Mouse (Mus musculus) limb, embryonic 15.5 days (tissue): Measurements from ENCODE around the gene Dab2. TPM values are rescaled to one million over a fixed set of nuclear protein-coding genes. Genes with fewer than 3 reads are reported as not detected.

Source experiments
- ATAC-seq: fragments of 200-750 bp; cut with Nextera tagmentation; 2 replicates; pipeline ENCODE4 v1.8.0; 2017; ENCODE audit warnings: low read depth, moderate TSS enrichment; ENCODE audit not compliant: insufficient number of reproducible peaks, low FRiP score, low TSS enrichment
- H3K27ac ChIP-seq: fragments of 300-500 bp; sonication (generic); 2 replicates; pipeline ENCODE4 v1.5.1; 2015; ENCODE audit warnings: moderate library complexity, mild to moderate bottlenecking, inconsistent platforms
- H3K27me3 ChIP-seq: fragments of 300-500 bp; sonication (generic); 2 replicates; pipeline ENCODE4 v1.6.1; 2015; ENCODE audit warnings: inconsistent platforms
- H3K36me3 ChIP-seq: fragments of 300-500 bp; sonication (generic); 2 replicates; pipeline ENCODE4 v1.6.1; 2015; ENCODE audit warnings: inconsistent platforms
- H3K4me1 ChIP-seq: fragments of 300-500 bp; sonication (generic); 2 replicates; pipeline ENCODE4 v1.6.1; 2015; ENCODE audit warnings: inconsistent platforms
- H3K4me2 ChIP-seq: fragments of 300-500 bp; sonication (generic); 2 replicates; pipeline ENCODE4 v1.6.1; 2015; ENCODE audit warnings: mild to moderate bottlenecking, inconsistent platforms
- H3K4me3 ChIP-seq: fragments of 300-500 bp; sonication (generic); 2 replicates; pipeline ENCODE4 v1.5.1; 2015; ENCODE audit warnings: mild to moderate bottlenecking, inconsistent platforms
- H3K9ac ChIP-seq: fragments of 300-500 bp; sonication (generic); 2 replicates; pipeline ENCODE4 v1.6.1; 2015; ENCODE audit warnings: inconsistent platforms
- H3K9me3 ChIP-seq: fragments of 300-500 bp; sonication (generic); 2 replicates; pipeline ENCODE4 v1.6.1; 2016; ENCODE audit warnings: inconsistent platforms
- WGBS: fragments of 180-500 bp; shearing (Covaris S2); methylation state at CpG from one replicate; pipeline ENCODE4 v1.1.7; 2015; 5-methylcytosine and 5-hydroxymethylcytosine counted together
- polyA plus RNA-seq: library from polyadenylated mRNA; unstranded; fragments of >200 nt; fragmentation: Nextera tagmentation; extraction: Ambion mirVana; gene quantifications from 2 replicates; pipeline ENCODE4 v1.2.1, GENCODE M21; 2015

The Dab2 gene
- polyA plus RNA-seq, 1 experiment from 2014 or later, result 87.2 TPM

GRCm38 (mm10) chr15:6400115-6400514, 100.5 kb downstream of the Dab2 start:
- Histone ChIP-seq H3K4me2 (no peak overlapping the region), H3K9ac (no peak overlapping the region), H3K4me1 (0 out of 2 replicates have a peak, but pooled peaks cover 5% of the 10 kb centered on the region), H3K4me3 (no peak overlapping the region), H3K27me3 (no peaks in the 10 kb centered on the region), H3K27ac (no peak overlapping the region), H3K36me3 (peaks cover 14% of the 10 kb centered on the region; the same call in 1 of the 2 replicates), H3K9me3 (no peaks in the 10 kb centered on the region)
- no peak for ATAC-seq
- 71% methylated on average over 8 of the region's 8 CpGs for WGBS

DNA sequence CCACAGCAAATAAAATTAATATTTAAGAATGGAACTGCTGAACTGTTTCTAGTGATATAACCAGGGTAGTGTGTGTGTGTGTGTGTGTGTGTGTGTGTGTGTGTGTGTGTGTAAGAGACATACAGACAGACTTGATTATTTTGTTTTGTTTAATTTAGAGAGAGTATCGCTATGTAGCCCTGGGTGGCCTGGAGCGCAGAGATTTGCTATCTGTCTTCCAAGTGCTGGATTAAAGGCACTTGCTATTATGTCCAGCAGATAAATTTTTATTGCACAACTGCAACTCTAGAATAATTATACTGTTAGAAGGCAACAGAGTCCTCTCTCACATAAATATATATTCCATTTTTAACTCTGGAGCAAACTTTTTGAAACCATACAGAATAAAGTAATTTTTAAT, 102.8 kb downstream of the Dab2 start:
- H3K9me3 ChIP-seq, result no peaks in the 10 kb centered on the region
- no peak overlapping the region for H3K4me3 ChIP-seq
- WGBS, result 72% methylated on average over 2 of the region's 2 CpGs

GRCm38 (mm10) chr15:6404172-6404571, 104.6 kb downstream of the Dab2 start:
- Histone ChIP-seq H3K4me1 (0 out of 2 replicates have a peak, but pooled peaks cover 5% of the 10 kb centered on the region), H3K4me2 (no peak overlapping the region), H3K9me3 (no peaks in the 10 kb centered on the region), H3K4me3 (no peak overlapping the region), H3K27me3 (no peaks in the 10 kb centered on the region), H3K27ac (no peak overlapping the region), H3K36me3 (peaks cover 9% of the 10 kb centered on the region; the same call in 1 of the 2 replicates), H3K9ac (no peak overlapping the region)
- ATAC-seq, result no peak
- 61% methylated on average over 5 of the region's 5 CpGs for WGBS

More for the DNA sequence above, 102.8 kb downstream of the Dab2 start:
- ATAC-seq, result no peak
- Histone ChIP-seq H3K27ac (no peak overlapping the region), H3K4me2 (no peak overlapping the region), H3K36me3 (peaks cover 6% of the 10 kb centered on the region; the same call in 1 of the 2 replicates), H3K4me1 (0 out of 2 replicates have a peak, but pooled peaks cover 5% of the 10 kb centered on the region), H3K9ac (no peak overlapping the region), H3K27me3 (no peaks in the 10 kb centered on the region)

DNA sequence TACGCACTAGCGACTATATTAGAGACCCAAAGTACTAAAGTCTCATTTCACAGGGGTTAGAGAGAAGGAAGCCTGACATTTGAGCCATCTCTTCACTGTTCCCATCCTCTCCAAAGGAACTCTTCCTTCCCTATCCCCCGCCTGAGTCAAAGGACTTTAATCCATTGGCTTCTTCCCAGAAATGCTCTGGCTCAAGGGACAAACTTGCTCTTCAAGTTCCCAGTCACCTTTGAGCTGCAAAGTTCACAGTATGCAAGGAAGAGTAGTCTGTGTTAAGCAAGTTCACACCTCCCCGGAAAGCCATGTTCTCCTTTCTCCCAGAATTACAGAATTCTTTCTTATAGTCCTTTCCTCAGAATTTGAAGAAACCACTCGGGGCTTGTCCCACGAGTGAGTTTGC, 107.2 kb downstream of the Dab2 start:
- Histone ChIP-seq H3K27ac (no peak overlapping the region), H3K27me3 (no peaks in the 10 kb centered on the region), H3K9me3 (no peaks in the 10 kb centered on the region), H3K4me2 (no peak overlapping the region), H3K4me3 (no peak overlapping the region), H3K9ac (no peak overlapping the region), H3K36me3 (peaks cover 9% of the 10 kb centered on the region; the same call in 1 of the 2 replicates), H3K4me1 (0 out of 2 replicates have a peak, but pooled peaks cover 5% of the 10 kb centered on the region)
- WGBS, result 85% methylated on average over 6 of the region's 6 CpGs
- no peak for ATAC-seq

DNA sequence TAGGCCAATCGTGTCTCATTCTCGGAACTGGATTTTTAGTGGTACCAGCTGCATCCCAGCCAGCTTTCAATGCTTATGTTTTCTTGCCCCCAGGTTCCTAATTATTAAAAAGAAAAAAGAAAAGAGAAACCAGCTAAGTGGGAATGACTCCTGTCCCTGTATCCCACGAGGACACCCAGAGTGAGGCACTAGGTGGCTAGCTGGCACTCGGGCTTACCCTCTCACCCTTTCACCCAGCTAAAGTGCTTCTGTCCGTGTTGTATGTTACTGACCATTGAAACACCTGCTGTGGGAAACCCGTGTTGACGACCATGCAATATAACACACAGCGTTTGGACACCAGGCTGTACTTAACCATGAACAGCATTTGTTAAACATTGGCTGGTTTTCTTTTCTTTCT, 109.4 kb downstream of the Dab2 start:
- H3K9ac ChIP-seq, result no peak overlapping the region

GRCm38 (mm10) chr15:6410161-6410560, 110.6 kb downstream of the Dab2 start:
- Histone ChIP-seq H3K27me3 (no peaks in the 10 kb centered on the region), H3K4me3 (no peak overlapping the region), H3K4me2 (no peak overlapping the region), H3K27ac (no peak overlapping the region), H3K9me3 (no peaks in the 10 kb centered on the region), H3K9ac (no peak overlapping the region), H3K36me3 (peaks cover 21% of the 10 kb centered on the region; the same call in 1 of the 2 replicates), H3K4me1 (no peaks in the 10 kb centered on the region)
- no peak for ATAC-seq
- WGBS, result 88% methylated on average over 3 of the region's 3 CpGs

More for the DNA sequence above, 109.4 kb downstream of the Dab2 start:
- no peak overlapping the region for H3K27ac ChIP-seq
- ATAC-seq, result no peak
- peaks cover 12% of the 10 kb centered on the region; the same call in 1 of the 2 replicates for H3K36me3 ChIP-seq
- H3K9me3 ChIP-seq, result no peaks in the 10 kb centered on the region
- 0 out of 2 replicates have a peak, but pooled peaks cover 3% of the 10 kb centered on the region for H3K4me1 ChIP-seq
- no peaks in the 10 kb centered on the region for H3K27me3 ChIP-seq
- no peak overlapping the region for H3K4me2 ChIP-seq
- H3K4me3 ChIP-seq, result no peak overlapping the region
- WGBS, result 71% methylated on average over 8 of the region's 8 CpGs

GRCm38 (mm10) chr15:6411334-6411733, 111.7 kb downstream of the Dab2 start:
- WGBS, result 78% methylated on average over 6 of the region's 6 CpGs
- no peak overlapping the region for H3K4me3 ChIP-seq
- H3K9me3 ChIP-seq, result no peaks in the 10 kb centered on the region
- H3K36me3 ChIP-seq, result peaks cover 26% of the 10 kb centered on the region
- H3K27me3 ChIP-seq, result no peaks in the 10 kb centered on the region
- no peaks in the 10 kb centered on the region for H3K4me1 ChIP-seq
- H3K4me2 ChIP-seq, result no peak overlapping the region
- ATAC-seq, result no peak
- H3K9ac ChIP-seq, result no peak overlapping the region
- no peak overlapping the region for H3K27ac ChIP-seq

DNA sequence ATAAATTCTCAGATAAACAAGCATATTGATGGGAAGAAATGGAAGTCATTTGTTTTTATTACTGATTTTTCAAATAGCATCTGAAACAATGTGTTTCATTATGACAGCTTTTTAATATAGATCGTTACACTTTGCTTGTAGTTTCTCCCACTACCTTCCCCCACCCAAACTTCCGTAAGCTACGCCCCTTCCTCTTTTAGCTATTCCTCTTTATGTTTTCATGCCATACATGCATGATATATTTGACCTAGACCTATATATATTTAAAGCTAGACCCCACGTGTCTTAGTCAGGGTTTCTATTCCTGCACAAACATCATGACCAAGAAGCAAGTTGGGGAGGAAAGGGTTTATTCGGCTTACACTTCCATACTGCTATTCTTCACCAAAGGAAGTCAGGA, 115.7 kb downstream of the Dab2 start:
- no peak overlapping the region for H3K27ac ChIP-seq

DNA sequence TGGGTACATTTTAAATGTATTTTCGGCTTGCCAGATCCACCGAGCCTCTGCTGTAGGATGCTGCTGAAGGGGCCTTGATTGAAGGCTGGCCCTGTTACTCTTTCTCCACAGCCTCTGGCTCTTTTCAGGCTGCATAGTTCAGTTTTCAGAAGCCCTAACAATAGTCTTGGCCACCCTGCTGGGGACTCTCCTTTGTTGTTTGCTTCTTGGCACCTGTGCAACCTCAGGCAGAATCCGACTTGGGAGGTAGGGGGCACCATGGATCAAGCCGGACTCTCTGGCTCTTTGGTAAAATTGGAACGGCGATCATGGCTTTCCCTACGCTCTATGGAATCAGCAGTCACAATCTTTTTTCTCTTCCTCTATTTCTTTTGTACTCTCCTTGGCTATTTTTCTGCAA, 132.2 kb downstream of the Dab2 start:
- H3K4me2 ChIP-seq, result no peak overlapping the region
- no peak overlapping the region for H3K4me3 ChIP-seq
- H3K27me3 ChIP-seq, result no peaks in the 10 kb centered on the region
- no peak overlapping the region for H3K9ac ChIP-seq
- no peak for ATAC-seq
- H3K4me1 ChIP-seq, result no peaks in the 10 kb centered on the region
- H3K36me3 ChIP-seq, result peaks cover 71% of the 10 kb centered on the region
- H3K27ac ChIP-seq, result no peak overlapping the region
- H3K9me3 ChIP-seq, result no peaks in the 10 kb centered on the region
- 88% methylated on average over 7 of the region's 7 CpGs for WGBS

More for the DNA sequence above, 115.7 kb downstream of the Dab2 start:
- 81% methylated on average over 5 of the region's 5 CpGs for WGBS
- Histone ChIP-seq H3K9me3 (no peaks in the 10 kb centered on the region), H3K36me3 (peaks cover 46% of the 10 kb centered on the region), H3K4me1 (no peaks in the 10 kb centered on the region), H3K4me2 (no peak overlapping the region), H3K4me3 (no peak overlapping the region), H3K9ac (no peak overlapping the region), H3K27me3 (no peaks in the 10 kb centered on the region)
- no peak for ATAC-seq

- H3K9ac ChIP-seq, result no peak overlapping the region
- no peaks in the 10 kb centered on the region for H3K9me3 ChIP-seq
- 68% methylated on average over 7 of the region's 7 CpGs for WGBS
- H3K36me3 ChIP-seq, result peaks cover 67% of the 10 kb centered on the region
- H3K4me1 ChIP-seq, result no peaks in the 10 kb centered on the region
- H3K4me2 ChIP-seq, result no peak overlapping the region
- no peak for ATAC-seq
- H3K4me3 ChIP-seq, result no peak overlapping the region
- no peak overlapping the region for H3K27ac ChIP-seq
- no peaks in the 10 kb centered on the region for H3K27me3 ChIP-seq
These were observed 132.8 kb downstream of the Dab2 start for GRCm38 (mm10) chr15:6432411-6432810.

DNA sequence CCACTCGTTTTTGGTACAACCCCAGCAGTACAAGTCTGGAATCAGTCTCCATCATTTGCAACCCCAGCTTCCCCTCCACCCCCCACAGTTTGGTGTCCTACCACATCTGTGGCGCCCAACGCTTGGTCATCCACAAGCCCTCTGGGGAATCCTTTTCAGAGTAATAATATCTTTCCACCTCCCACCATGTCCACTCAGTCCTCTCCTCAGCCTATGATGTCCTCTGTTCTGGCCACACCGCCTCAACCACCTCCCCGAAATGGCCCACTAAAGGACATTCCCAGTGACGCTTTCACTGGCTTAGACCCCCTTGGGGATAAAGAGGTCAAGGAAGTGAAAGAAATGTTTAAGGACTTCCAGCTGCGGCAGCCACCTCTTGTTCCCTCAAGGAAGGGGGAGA, 135.7 kb downstream of the Dab2 start:
- WGBS, result 82% methylated on average over 7 of the region's 7 CpGs
- no peak for ATAC-seq

GRCm38 (mm10) chr15:6435773-6436172, 136.2 kb downstream of the Dab2 start:
- H3K9me3 ChIP-seq, result no peaks in the 10 kb centered on the region
- H3K4me2 ChIP-seq, result no peak overlapping the region
- peaks cover 58% of the 10 kb centered on the region for H3K36me3 ChIP-seq
- H3K27me3 ChIP-seq, result no peaks in the 10 kb centered on the region
- H3K27ac ChIP-seq, result no peak overlapping the region
- H3K4me3 ChIP-seq, result no peak overlapping the region
- no peaks in the 10 kb centered on the region for H3K4me1 ChIP-seq
- H3K9ac ChIP-seq, result no peak overlapping the region
- WGBS, result 53% methylated on average over 2 of the region's 2 CpGs
- ATAC-seq, result no peak

More for the DNA sequence above, 135.7 kb downstream of the Dab2 start:
- no peaks in the 10 kb centered on the region for H3K4me1 ChIP-seq
- no peaks in the 10 kb centered on the region for H3K9me3 ChIP-seq
- H3K4me3 ChIP-seq, result no peak overlapping the region
- no peak overlapping the region for H3K4me2 ChIP-seq
- peaks cover 60% of the 10 kb centered on the region for H3K36me3 ChIP-seq
- H3K27me3 ChIP-seq, result no peaks in the 10 kb centered on the region
- no peak overlapping the region for H3K27ac ChIP-seq
- no peak overlapping the region for H3K9ac ChIP-seq

GRCm38 (mm10) chr15:6438685-6439084, 139.1 kb downstream of the Dab2 start:
- Histone ChIP-seq H3K9me3 (no peaks in the 10 kb centered on the region), H3K4me3 (no peak overlapping the region), H3K27ac (no peak overlapping the region), H3K4me2 (no peak overlapping the region), H3K9ac (no peak overlapping the region), H3K36me3 (peaks cover 42% of the 10 kb centered on the region), H3K4me1 (no peaks in the 10 kb centered on the region), H3K27me3 (no peaks in the 10 kb centered on the region)
- no peak for ATAC-seq
- 85% methylated on average over 3 of the region's 3 CpGs for WGBS
